Mouse (Mus musculus) lung, postnatal 0 days (tissue): ENCODE results near the gene Fscn2.

ENCODE experiments used
- CTCF ChIP-seq: IDR thresholded peaks from 2 replicates; pipeline ENCODE4 v1.5.1; 2016; ENCODE audit warnings: antibody characterized with exemption, mild to moderate bottlenecking
- EP300 ChIP-seq: IDR thresholded peaks from 2 replicates; pipeline ENCODE4 v1.6.1; 2016; ENCODE audit warnings: antibody characterized with exemption, mild to moderate bottlenecking, control low read depth

GRCm38 (mm10) chr11:120373820-120374586 is 12.7 kb downstream of the Fscn2 start:
- TF ChIP-seq CTCF = no peak
- TF ChIP-seq EP300 = no peak
